Mouse (Mus musculus): ENCODE data around the gene Gna13. TPM values are rescaled to one million over a fixed set of nuclear protein-coding genes. Genes with fewer than 3 reads are reported as not detected.

Gna13 gene
- polyA plus RNA-seq, 1 experiment from 2014 or later: 27.0 TPM

DNA sequence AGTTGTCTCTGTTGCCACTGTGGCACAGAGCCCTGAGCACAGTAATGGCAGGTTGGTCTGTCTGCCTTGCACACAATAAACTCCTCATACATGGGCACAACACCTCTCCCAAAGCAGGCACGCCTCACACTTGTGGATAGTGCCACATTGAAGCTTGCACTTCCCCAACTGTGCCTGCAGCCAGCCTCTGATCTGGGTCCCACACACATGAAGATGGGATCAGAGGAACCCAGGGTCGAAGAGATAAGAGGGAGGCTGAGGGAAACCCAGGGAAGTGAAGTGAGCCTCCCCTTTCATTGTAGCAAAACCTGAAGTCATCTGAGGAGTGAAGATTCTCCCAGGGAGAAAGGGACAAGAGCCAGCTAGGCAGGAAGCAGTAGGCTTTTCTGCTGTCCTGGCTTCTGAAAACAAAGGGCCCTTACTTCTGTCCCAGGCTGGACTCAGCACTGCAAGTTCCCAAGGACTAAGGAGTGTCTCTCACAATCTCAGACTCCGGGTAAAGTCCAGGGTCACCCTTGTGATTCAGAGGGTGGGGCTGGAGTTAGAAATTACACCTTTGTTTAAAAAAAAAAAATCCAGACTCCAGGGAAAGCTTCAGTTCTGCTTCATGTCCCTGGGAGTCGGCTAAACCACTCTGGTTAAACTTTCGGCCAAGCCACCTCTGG lies 12.8 kb upstream of the Gna13 start:
- no peak overlapping the region for H3K4me3 ChIP-seq (ENCODE audit: control insufficient read depth in 1 of 2, insufficient read depth in 1 of 2, low read depth in 1 of 2, low read length in 2 of 2)
- H3K9me3 ChIP-seq (ENCODE audit: control insufficient read depth, low read length): no peaks in the 10 kb centered on the region
- H3K36me3 ChIP-seq (ENCODE audit: control insufficient read depth, insufficient read depth, low read length): no peaks in the 10 kb centered on the region
- peaks cover 20 to 29% of the 10 kb centered on the region in 2 experiments for H3K4me1 ChIP-seq (ENCODE audit: control insufficient read depth in 2 of 2, insufficient read depth in 2 of 2, low read length in 2 of 2)
- H3K4me2 ChIP-seq (ENCODE audit: low read length): no peak overlapping the region
- no peak for ATAC-seq (ENCODE audit: insufficient number of reproducible peaks, insufficient read depth, low FRiP score, low read depth)
- H3K27ac ChIP-seq (replicated peaks in 1 of 2; ENCODE audit: control insufficient read depth in 1 of 2, insufficient read depth in 1 of 2, low read depth in 2 of 2, low read length in 2 of 2): no peak overlapping the region
- H3K9ac ChIP-seq (ENCODE audit: low read length): no peak overlapping the region
- WGBS: 46% methylated on average over 5 of the region's 5 CpGs
- H3K27me3 ChIP-seq (ENCODE audit: control insufficient read depth, insufficient read depth, low read length): no peaks in the 10 kb centered on the region

DNA sequence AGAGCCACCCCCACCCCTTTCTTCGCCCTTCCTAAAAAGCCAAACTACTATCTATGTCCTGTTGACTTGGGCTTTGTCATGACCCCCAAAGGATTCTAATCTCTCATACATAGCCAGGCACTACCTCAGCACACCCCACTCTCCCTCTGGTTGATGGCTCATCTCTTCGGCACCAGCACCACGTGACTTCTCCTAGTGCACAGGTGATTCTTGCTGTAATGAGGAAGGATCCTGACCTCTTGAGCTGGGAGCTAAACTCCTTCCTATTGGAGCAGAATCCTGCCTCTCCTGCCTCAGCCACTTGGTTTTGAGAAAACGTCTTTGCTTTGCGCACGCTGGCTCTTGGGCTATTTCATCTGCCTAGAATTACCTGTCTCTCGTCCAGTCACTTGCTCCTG lies 12.3 kb upstream of the Gna13 start:
- Histone ChIP-seq H3K36me3 (ENCODE audit: control insufficient read depth, insufficient read depth, low read length) (no peaks in the 10 kb centered on the region), H3K9me3 (ENCODE audit: control insufficient read depth, low read length) (no peaks in the 10 kb centered on the region), H3K4me2 (ENCODE audit: low read length) (no peak overlapping the region), H3K27ac (replicated peaks in 1 of 2; ENCODE audit: control insufficient read depth in 1 of 2, insufficient read depth in 1 of 2, low read depth in 2 of 2, low read length in 2 of 2) (no peak overlapping the region), H3K9ac (ENCODE audit: low read length) (no peak overlapping the region), H3K27me3 (ENCODE audit: control insufficient read depth, insufficient read depth, low read length) (no peaks in the 10 kb centered on the region), H3K4me3 (ENCODE audit: control insufficient read depth in 1 of 2, insufficient read depth in 1 of 2, low read depth in 1 of 2, low read length in 2 of 2) (no peak overlapping the region), H3K4me1 (ENCODE audit: control insufficient read depth in 2 of 2, insufficient read depth in 2 of 2, low read length in 2 of 2) (peaks cover 20 to 28% of the 10 kb centered on the region in 2 experiments)
- 82% methylated on average over 7 of the region's 7 CpGs for WGBS
- ATAC-seq (ENCODE audit: insufficient number of reproducible peaks, insufficient read depth, low FRiP score, low read depth): no peak

DNA sequence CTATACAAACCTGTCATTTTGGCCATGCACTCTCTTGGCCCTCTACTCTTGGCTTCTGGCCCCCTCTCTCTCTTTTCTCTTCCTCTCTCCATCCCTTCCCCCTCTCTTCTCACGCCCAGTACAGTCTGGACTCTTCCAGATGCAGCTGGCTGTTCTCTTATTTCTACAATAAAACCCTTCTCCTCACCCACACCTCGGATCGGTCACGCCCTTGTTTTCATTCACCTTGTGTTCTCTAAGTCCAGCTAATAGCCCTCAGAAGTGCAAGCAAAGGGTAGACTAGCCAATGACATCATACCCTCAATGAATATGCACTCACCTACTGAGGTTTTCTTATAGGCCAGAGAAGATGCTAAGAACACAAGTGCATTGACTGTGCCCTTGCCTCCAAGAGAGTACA lies 11.1 kb upstream of the Gna13 start:
- peaks cover 17 to 24% of the 10 kb centered on the region in 2 experiments for H3K4me1 ChIP-seq (ENCODE audit: control insufficient read depth in 2 of 2, insufficient read depth in 2 of 2, low read length in 2 of 2)
- H3K27ac ChIP-seq (replicated peaks in 1 of 2; ENCODE audit: control insufficient read depth in 1 of 2, insufficient read depth in 1 of 2, low read depth in 2 of 2, low read length in 2 of 2): no peak overlapping the region
- H3K27me3 ChIP-seq (ENCODE audit: control insufficient read depth, insufficient read depth, low read length): no peaks in the 10 kb centered on the region
- WGBS: 85% methylated on average over 4 of the region's 4 CpGs
- no peak for ATAC-seq (ENCODE audit: insufficient number of reproducible peaks, insufficient read depth, low FRiP score, low read depth)
- no peak overlapping the region for H3K9ac ChIP-seq (ENCODE audit: low read length)
- H3K9me3 ChIP-seq (ENCODE audit: control insufficient read depth, low read length): no peaks in the 10 kb centered on the region
- H3K4me3 ChIP-seq (ENCODE audit: control insufficient read depth in 1 of 2, insufficient read depth in 1 of 2, low read depth in 1 of 2, low read length in 2 of 2): no peak overlapping the region
- H3K4me2 ChIP-seq (ENCODE audit: low read length): no peak overlapping the region
- H3K36me3 ChIP-seq (ENCODE audit: control insufficient read depth, insufficient read depth, low read length): no peaks in the 10 kb centered on the region

GRCm38 (mm10) chr11:109353391-109354235 lies 9.0 kb upstream of the Gna13 start:
- H3K27me3 ChIP-seq (ENCODE audit: control insufficient read depth, insufficient read depth, low read length): no peaks in the 10 kb centered on the region
- H3K4me3 ChIP-seq (ENCODE audit: control insufficient read depth in 1 of 2, insufficient read depth in 1 of 2, low read depth in 1 of 2, low read length in 2 of 2): no peak overlapping the region
- no peaks in the 10 kb centered on the region for H3K36me3 ChIP-seq (ENCODE audit: control insufficient read depth, insufficient read depth, low read length)
- no peak overlapping the region for H3K4me2 ChIP-seq (ENCODE audit: low read length)
- peaks cover 14% of the 10 kb centered on the region in 2 experiments for H3K4me1 ChIP-seq (ENCODE audit: control insufficient read depth in 2 of 2, insufficient read depth in 2 of 2, low read length in 2 of 2)
- H3K27ac ChIP-seq (replicated peaks in 1 of 2; ENCODE audit: control insufficient read depth in 1 of 2, insufficient read depth in 1 of 2, low read depth in 2 of 2, low read length in 2 of 2): no peak overlapping the region
- H3K9me3 ChIP-seq (ENCODE audit: control insufficient read depth, low read length): no peaks in the 10 kb centered on the region
- no peak for ATAC-seq (ENCODE audit: insufficient number of reproducible peaks, insufficient read depth, low FRiP score, low read depth)
- H3K9ac ChIP-seq (ENCODE audit: low read length): no peak overlapping the region
- WGBS: 55% methylated on average over 12 of the region's 12 CpGs

- 82% methylated on average over 6 of the region's 6 CpGs for WGBS
- no peak overlapping the region for H3K4me3 ChIP-seq (ENCODE audit: control insufficient read depth in 1 of 2, insufficient read depth in 1 of 2, low read depth in 1 of 2, low read length in 2 of 2)
- no peak for ATAC-seq (ENCODE audit: insufficient number of reproducible peaks, insufficient read depth, low FRiP score, low read depth)
- H3K27me3 ChIP-seq (ENCODE audit: control insufficient read depth, insufficient read depth, low read length): no peaks in the 10 kb centered on the region
- no peak overlapping the region for H3K27ac ChIP-seq (replicated peaks in 1 of 2; ENCODE audit: control insufficient read depth in 1 of 2, insufficient read depth in 1 of 2, low read depth in 2 of 2, low read length in 2 of 2)
- H3K4me2 ChIP-seq (ENCODE audit: low read length): no peak overlapping the region
- peaks cover 15 to 17% of the 10 kb centered on the region in 2 experiments for H3K4me1 ChIP-seq (ENCODE audit: control insufficient read depth in 2 of 2, insufficient read depth in 2 of 2, low read length in 2 of 2)
- no peaks in the 10 kb centered on the region for H3K9me3 ChIP-seq (ENCODE audit: control insufficient read depth, low read length)
- no peak overlapping the region for H3K9ac ChIP-seq (ENCODE audit: low read length)
- H3K36me3 ChIP-seq (ENCODE audit: control insufficient read depth, insufficient read depth, low read length): no peaks in the 10 kb centered on the region
These were observed 8.4 kb upstream of the Gna13 start for GRCm38 (mm10) chr11:109354236-109354613.

- H3K27ac ChIP-seq (replicated peaks in 1 of 2; ENCODE audit: control insufficient read depth in 1 of 2, insufficient read depth in 1 of 2, low read depth in 2 of 2, low read length in 2 of 2): no peak overlapping the region
- ATAC-seq (ENCODE audit: insufficient number of reproducible peaks, insufficient read depth, low FRiP score, low read depth): no peak
- 46% methylated on average over 16 of the region's 16 CpGs for WGBS
- no peaks in the 10 kb centered on the region for H3K36me3 ChIP-seq (ENCODE audit: control insufficient read depth, insufficient read depth, low read length)
- H3K9me3 ChIP-seq (ENCODE audit: control insufficient read depth, low read length): no peaks in the 10 kb centered on the region
- no peaks in the 10 kb centered on the region for H3K27me3 ChIP-seq (ENCODE audit: control insufficient read depth, insufficient read depth, low read length)
- no peak overlapping the region for H3K4me3 ChIP-seq (ENCODE audit: control insufficient read depth in 1 of 2, insufficient read depth in 1 of 2, low read depth in 1 of 2, low read length in 2 of 2)
- peaks cover 12 to 20% of the 10 kb centered on the region in 2 experiments for H3K4me1 ChIP-seq (ENCODE audit: control insufficient read depth in 2 of 2, insufficient read depth in 2 of 2, low read length in 2 of 2)
- H3K9ac ChIP-seq (ENCODE audit: low read length): no peak overlapping the region
- H3K4me2 ChIP-seq (ENCODE audit: low read length): no peak overlapping the region
These were observed 6.8 kb upstream of the Gna13 start for GRCm38 (mm10) chr11:109355771-109356388.

DNA sequence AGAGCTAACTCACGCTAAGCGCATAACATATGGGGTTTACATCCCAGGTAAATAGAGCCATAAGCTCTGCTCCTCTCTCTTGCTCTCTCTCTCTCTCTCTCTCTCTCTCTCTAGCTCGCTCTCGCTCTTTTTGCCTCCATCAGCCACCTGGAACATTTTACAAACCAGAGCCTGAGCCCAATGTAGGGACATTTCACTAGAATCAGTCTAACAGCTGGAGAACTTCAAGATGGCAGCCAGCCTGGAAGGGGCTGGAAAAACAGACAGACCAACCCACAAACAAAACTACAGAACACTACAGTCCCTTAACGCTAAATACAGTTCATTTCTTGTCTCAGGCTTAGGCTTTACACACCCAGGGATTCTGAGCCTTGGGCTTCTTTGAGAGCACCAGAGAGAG lies 5.5 kb upstream of the Gna13 start:
- ATAC-seq (ENCODE audit: insufficient number of reproducible peaks, insufficient read depth, low FRiP score, low read depth): no peak
- Histone ChIP-seq H3K9ac (ENCODE audit: low read length) (no peak overlapping the region), H3K27ac (replicated peaks in 1 of 2; ENCODE audit: control insufficient read depth in 1 of 2, insufficient read depth in 1 of 2, low read depth in 2 of 2, low read length in 2 of 2) (no peak overlapping the region), H3K27me3 (ENCODE audit: control insufficient read depth, insufficient read depth, low read length) (no peaks in the 10 kb centered on the region), H3K4me2 (ENCODE audit: low read length) (no peak overlapping the region), H3K4me3 (ENCODE audit: control insufficient read depth in 1 of 2, insufficient read depth in 1 of 2, low read depth in 1 of 2, low read length in 2 of 2) (no peak overlapping the region), H3K9me3 (ENCODE audit: control insufficient read depth, low read length) (no peaks in the 10 kb centered on the region), H3K36me3 (ENCODE audit: control insufficient read depth, insufficient read depth, low read length) (no peaks in the 10 kb centered on the region), H3K4me1 (ENCODE audit: control insufficient read depth in 2 of 2, insufficient read depth in 2 of 2, low read length in 2 of 2) (peaks cover 19 to 29% of the 10 kb centered on the region in 2 experiments)
- WGBS: 88% methylated on average over 5 of the region's 5 CpGs

All from heart, embryonic 14.5 days (tissue).